Mouse (Mus musculus): Measurements from ENCODE around the gene Ptrh2. TPM values are rescaled to one million over a fixed set of nuclear protein-coding genes. Genes with fewer than 3 reads are reported as not detected.
"Not testable (repeated sequence)": the region's sequence is repeated elsewhere in the genome, so short reads cannot be mapped to it uniquely, and the experiment has no call there.

Ptrh2 gene
- total RNA-seq, 2 experiments from 2014 or later = 6.3 to 6.5 TPM

DNA sequence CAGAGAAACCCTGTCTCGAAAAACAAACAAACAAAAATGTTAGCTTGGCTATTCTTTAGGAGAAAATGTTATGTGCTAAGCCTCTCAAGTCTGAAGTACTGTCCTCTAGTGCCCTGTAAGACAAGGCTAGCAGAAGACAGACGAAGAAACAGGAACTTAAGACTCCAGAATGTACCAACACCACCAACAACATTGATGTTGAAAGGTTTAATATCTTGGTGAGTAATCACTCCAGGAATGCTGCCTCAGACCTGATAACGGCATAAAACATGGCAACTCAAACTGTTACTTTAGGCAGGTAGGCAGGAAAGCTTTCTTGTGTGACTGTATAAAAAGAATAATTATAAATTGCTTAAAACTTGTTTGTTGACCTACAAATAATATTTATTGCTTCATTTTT is 40.2 kb downstream of the Ptrh2 start:
- DNase-seq (ENCODE audit: low spot score) = no peak
- intact Hi-C loops (cut with DNase I) = no loop called here

GRCm38 (mm10) chr11:86724982-86725381 is 41.2 kb downstream of the Ptrh2 start:
- no peak for DNase-seq (ENCODE audit: low spot score)
- intact Hi-C loops (cut with DNase I) = no loop called here

- intact Hi-C loops (cut with DNase I) = no loop called here
- DNase-seq (ENCODE audit: low spot score) = no peak
Measured at GRCm38 (mm10) chr11:86725607-86726006, 41.8 kb downstream of the Ptrh2 start.

- intact Hi-C loops (cut with DNase I) = no loop called here
- no peak for DNase-seq (ENCODE audit: low spot score)
Measured at GRCm38 (mm10) chr11:86731443-86731842, 47.7 kb downstream of the Ptrh2 start.

DNA sequence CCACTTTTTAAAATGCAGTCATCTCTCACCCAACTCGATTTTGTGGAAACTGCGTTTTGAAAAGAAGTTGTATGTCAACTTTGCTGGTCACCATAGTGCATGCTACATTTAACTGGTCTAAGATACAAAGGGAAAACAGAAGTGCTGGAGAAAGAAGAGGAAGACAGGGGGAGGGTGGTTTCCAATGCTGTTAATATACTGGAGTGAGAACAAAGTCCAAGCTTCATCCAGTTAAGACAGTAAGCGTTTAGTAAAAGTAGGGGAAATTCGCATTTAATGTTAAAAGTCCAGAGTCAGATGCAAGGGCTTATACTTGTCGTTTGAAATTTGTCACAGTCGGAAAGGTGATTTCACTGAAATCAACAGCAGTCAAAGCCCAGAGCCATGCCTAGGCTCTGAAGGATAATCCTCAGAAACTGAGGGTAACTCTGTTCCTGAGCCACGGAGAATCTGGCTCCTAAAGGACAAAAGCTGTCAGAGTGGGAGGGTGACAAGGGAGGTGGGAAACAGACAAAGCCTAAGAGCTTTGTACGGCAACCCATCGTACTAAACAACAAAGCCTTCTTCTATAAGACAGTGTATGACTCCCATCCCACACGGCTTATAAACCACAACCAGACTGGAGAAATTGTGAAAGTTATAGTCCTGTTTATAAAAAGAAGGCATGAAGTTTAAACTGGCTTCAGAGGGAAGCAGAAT is 50.6 kb downstream of the Ptrh2 start:
- no peak for DNase-seq (ENCODE audit: low spot score)
- intact Hi-C loops (cut with DNase I) = no loop called here

GRCm38 (mm10) chr11:86734993-86735392 is 51.2 kb downstream of the Ptrh2 start:
- intact Hi-C loops (cut with DNase I) = no loop called here
- no peak for DNase-seq (ENCODE audit: low spot score)

DNA sequence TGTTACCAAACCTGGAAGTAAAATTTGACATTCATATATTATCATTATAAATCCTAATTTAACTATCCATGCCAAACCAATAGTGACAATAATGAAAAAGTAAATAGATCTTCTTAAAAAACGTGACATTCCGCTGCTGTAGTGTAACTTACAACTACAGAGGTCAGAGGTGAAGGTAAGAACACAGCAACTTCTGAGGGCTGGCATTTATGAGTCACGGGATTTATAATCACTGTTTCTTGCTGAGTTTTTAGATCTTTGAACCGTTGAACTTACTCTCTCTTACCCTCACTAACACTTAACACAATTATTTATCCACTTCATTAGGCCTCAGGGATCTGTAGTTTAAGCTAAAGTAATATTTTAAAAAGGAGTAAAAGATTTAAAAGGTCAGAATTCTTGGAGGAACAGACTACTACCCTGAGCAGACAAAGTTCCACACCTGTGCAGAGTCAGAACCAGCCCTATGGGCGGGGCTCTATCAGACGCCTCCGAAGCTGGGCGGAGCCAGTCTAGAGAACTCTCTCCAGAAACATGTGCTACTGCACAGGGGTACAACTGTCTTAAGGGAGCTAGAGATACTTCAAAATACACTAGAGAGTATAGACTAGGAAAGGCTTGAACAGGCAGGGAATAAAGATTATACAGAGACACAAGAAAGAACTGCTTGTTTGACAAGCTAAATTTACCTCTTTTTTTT is 53.7 kb downstream of the Ptrh2 start:
- intact Hi-C loops (cut with DNase I) = no loop called here
- DNase-seq (ENCODE audit: low spot score) = no peak

DNA sequence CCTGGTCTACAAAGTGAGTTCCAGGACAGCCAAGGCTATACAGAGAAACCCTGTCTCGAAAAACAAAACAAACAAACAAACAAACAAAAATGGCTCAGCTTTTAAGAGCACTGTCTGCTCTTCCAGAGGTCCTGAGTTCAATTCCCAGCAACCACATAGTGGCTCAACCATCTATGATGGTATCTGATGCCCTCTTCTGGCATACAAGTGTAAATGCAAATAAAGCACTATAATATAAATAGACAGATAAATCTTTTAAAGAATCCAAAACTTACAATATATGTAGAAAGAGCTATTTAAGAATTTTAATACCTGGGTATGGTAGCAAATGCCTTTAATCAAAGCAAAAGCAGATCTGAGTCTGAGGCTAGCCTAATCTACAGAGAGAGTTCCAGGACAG is 54.5 kb downstream of the Ptrh2 start:
- intact Hi-C loops (cut with DNase I) = not testable (repeated sequence)

GRCm38 (mm10) chr11:86738956-86739355 is 55.2 kb downstream of the Ptrh2 start:
- intact Hi-C loops (cut with DNase I) = no loop called here
- no peak for DNase-seq (ENCODE audit: low spot score)

More for the DNA sequence above, 54.5 kb downstream of the Ptrh2 start:
- DNase-seq (ENCODE audit: low spot score) = not testable (repeated sequence)

- intact Hi-C loops (cut with DNase I) = no loop called here
- no peak for DNase-seq (ENCODE audit: low spot score)
Measured at GRCm38 (mm10) chr11:86739470-86739869, 55.7 kb downstream of the Ptrh2 start.

DNA sequence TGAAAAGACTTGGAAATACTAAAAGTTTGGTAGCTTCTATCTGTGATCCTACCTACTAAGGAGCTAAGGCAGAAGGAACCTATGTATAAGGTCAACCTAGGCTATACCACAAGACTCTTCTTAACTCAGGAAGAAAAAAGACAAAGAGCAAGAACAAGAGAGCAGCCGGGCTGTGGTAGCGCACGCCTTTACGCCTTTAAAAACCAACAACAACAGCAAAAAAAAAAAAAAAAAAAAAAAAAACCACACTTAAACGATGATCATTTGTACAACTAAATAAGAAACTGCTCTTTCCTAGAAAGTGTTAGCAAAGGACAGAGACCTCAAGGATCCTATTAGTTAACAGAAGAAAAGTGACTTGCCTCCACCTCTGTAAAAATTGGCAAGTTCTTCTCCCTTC is 57.7 kb downstream of the Ptrh2 start:
- DNase-seq (ENCODE audit: low spot score) = no peak
- intact Hi-C loops (cut with DNase I) = no loop called here

Other genes starting within 250 kb of the Ptrh2 start
- gene Rnft1, start 199.3 kb upstream of the Ptrh2 start, total RNA-seq (2021) = 10 to 100 TPM; 27.3 to 32.6 TPM
- 10 to 100 TPM; 19.1 to 19.2 TPM for gene Rps6kb1, start 139.2 kb upstream of the Ptrh2 start, total RNA-seq (2021)
- gene Tubd1, start 139.0 kb upstream of the Ptrh2 start, total RNA-seq (2021) = 1 to 10 TPM; 4.6 to 4.8 TPM
- gene Vmp1, start 149 bp upstream of the Ptrh2 start, total RNA-seq (2021) = 10 to 100 TPM; 63.1 to 66.1 TPM
- 100 to 1,000 TPM; 136 to 155 TPM for gene Cltc, start 73.6 kb downstream of the Ptrh2 start, total RNA-seq (2021)
- gene Dhx40, start 123.8 kb downstream of the Ptrh2 start, total RNA-seq (2021) = 10 to 100 TPM; 17.8 to 18.0 TPM